Mouse (Mus musculus) layer of hippocampus, postnatal 25 days (tissue): ENCODE data around the gene Ifit2. TPM values are rescaled to one million over a fixed set of nuclear protein-coding genes. Genes with fewer than 3 reads are reported as not detected.
A peak's percentile ranks its signal among the peaks of the same experiment; 100 is the strongest.

Experiments used
- DNase-seq, 2 experiments: peaks; one replicate each; pipeline ENCODE4 v3.0.0; 2022; ENCODE audit warnings: mixed read lengths in 2 of 2, low spot score in 1 of 2; ENCODE audit errors: extremely low spot score in 1 of 2
- total RNA-seq, 2 experiments: library from RNA; stranded (reverse); gene quantifications; 2 replicates each; pipeline ENCODE4 v1.2.3; 2021

Gene Ifit2
- 1 to 10 TPM; 4.5 to 4.6 TPM for total RNA-seq

DNA sequence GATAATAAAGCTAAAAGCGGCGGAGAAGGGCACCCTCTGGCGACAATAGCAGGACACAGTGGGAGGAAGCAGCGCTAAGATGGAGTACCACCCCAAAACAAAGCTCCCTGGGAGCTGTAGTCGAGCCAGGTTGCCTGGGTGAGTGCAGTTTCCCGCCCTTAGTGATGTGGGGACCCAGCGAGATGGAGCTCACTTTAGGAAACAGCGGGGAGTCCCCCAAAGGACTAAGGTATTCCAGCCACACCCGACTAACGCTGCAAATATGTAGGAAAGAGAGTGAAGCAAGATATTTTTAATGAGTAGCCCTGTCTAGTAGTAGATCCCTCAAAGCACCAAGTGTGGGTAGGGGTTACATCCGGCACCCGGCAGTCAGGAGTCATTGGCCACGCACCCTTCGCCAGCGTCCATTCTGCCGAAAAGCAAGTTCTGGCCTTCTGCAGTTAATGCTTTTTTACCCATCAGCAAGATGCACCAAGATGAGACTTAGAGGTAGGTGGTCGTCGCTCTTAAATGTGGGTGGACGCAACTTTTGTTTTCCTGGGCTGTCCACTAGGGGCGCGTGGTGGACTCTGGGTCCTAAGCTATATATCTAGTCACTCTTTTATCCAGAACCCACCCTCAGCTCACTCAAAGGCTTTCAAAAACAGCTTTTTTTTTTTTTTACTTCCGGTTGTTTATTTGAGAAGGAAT, at the start of gene Ifit2:
Gene Ifit2 (plus strand): TSS at position 161 of the 690 bp plus-strand sequence.
- DNase-seq: peak; percentile 32 to 49

GRCm38 (mm10) chr19:34500763-34501162, 49.7 kb upstream of the Ifit2 start:
- peak in 1 of 2 experiments; percentile 27 for DNase-seq

DNA sequence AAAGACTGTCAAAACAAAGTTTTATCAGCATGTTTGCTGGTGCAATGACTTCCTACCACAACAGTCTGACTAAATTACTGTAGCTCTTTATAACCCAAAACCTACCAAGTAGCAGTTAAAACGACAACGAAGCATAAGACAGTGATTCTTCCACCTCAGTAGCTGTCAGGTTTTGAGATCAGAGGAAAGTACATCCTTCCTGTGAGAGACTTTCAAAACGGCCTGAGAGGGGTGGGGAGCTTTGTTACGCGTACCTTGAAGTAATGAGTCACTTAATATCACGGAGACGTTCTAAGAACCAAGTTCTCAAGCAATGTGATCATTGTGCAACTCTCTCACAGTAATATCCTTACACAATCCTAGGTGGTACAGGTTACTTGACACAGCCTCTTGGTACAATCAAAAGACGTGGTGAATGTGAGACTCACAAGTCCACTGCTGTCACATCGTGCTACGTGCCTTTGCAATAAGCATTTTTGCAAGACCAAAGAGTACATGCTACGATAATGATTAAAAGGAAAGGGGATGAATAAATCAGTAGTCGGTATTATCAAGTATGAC, 45.3 kb upstream of the Ifit2 start:
- DNase-seq: no peak

DNA sequence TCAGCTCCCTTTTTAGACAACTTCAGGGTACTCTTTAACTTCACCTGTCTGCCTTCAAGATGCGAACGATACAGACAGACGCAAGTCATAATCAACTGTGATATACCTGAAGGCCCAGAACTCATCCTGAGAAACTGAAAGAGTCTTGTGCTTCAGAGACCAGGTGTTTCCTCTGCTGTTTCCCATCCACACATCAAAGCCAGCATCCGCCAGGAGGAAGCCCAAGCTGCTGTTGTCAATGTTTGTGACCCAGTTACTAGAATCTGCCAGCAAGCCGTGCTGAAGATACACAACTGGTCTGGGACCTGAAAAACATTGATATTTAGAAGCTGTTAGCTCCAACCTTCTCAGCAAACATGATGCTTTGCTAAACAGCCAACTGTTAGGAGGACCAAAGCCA, 39.8 kb upstream of the Ifit2 start:
- DNase-seq: no peak

- DNase-seq: no peak
These were observed 39.0 kb upstream of the Ifit2 start for GRCm38 (mm10) chr19:34511528-34511927.

DNA sequence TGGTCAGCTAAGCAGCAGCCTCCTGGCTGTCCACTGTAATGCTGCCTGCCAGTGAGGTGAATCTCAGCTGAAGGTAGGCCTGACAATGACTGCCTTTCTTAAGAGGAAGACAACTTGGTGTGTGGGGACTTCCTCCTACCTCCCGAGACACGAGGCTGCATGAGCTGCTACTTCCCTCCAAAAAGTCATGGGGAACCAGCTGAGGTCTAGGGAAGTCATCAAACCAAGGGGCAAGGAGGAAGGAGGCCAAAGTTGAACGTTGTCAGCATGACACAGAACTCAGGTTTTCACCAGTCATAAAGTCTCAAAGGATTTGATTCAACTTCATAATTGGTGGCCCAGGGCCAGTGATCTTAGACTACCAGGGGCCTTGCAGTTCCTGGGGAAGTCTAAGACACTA, 34.8 kb upstream of the Ifit2 start:
- DNase-seq: no peak

- DNase-seq: no peak
These were observed 34.1 kb upstream of the Ifit2 start for GRCm38 (mm10) chr19:34516346-34516745.

GRCm38 (mm10) chr19:34517197-34517596, 33.3 kb upstream of the Ifit2 start:
- DNase-seq: no peak

DNA sequence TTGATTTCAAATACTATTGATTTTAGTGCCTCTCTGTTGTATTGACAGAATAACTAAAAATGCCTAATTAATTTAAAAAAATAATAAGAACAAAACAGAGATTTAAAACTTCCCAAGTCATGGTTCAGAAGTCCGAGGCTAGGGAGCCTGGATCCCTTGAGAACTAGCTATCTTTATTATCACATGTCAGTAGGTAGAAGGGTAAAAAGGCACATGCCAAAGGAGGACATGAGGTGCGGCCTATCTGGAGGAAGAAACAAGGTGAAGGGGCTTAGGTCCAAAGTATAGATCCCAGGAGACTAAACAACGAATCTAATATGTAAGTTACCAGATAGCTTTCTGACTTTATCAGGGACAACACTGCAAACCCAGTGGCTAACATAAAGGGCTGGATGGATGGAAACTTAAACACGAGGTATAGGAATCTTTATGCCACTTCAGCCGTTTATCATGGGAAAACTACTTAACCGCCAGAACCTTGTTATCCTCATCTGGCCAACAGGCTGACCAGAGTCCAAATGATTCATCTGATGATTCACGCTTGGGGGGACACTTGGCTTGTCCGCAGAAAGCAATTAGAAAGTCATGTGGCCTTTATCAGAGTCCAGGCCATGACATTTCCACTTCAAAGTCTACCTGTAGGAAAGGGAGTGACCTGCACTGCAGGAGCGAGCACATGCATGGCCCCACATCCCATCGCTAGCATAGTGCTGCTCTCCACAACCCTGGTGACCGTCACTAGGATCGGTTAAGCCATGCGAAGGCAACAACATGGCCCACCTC, 32.5 kb upstream of the Ifit2 start:
- DNase-seq: no peak

GRCm38 (mm10) chr19:34518786-34519185, 31.7 kb upstream of the Ifit2 start:
- DNase-seq: no peak

DNA sequence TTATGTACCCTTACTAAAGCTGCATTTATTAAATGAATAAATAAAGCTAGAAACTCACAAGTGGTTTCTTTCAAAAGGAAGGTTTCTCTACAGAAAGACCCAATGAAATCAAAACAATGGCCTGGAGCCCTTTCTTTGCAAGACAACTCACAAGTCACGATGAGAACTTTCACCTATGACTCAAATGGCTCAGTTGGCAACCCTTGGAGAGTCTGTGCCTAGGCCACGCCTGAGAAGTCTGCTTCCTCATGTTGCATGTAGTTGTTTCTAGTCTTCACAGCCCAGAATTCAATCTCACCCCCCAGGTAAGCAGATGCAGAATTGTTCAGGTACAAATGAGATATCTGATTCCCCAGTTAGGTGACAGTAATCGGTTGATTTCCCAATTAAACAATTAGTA, 30.8 kb upstream of the Ifit2 start:
- DNase-seq: no peak

DNA sequence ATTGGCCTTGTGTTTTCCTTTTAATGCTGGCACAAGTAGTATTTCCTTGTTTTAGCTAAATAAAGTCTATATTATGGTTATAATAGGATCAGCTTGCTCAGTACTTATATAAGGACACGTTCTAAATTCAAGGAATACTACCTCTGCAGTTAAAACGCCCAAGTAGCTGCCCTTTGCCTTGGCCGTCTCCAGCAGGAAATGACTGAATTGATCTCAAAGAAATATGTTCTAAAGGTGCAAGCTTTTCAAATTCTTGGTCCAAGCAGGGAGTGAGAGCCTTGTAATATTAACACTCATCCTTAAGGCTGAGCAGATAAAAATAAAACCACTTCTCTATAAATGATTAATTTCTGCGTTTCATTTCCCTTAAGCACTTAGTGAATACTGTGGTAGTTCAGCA, 30.4 kb upstream of the Ifit2 start:
- no peak for DNase-seq

DNA sequence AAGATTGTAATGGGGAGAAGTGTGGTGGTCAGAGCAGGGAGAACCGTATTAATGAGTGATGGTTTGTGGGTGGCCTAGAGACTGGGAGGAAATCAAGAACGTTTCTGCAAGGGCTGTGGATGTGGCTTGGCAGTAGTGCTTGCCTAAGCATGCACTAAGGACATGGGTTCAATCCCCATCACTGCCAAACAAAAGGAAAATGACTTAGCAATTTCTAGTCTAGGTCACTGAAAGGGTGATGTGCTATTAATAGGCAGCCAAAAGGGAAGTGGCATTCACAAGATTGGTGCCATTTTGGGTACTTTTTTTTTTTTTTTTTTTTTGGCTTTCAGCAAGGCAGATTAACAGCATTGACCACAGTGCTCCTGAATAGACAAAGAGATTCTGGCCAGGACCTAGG, 29.1 kb upstream of the Ifit2 start:
- DNase-seq: no peak

DNA sequence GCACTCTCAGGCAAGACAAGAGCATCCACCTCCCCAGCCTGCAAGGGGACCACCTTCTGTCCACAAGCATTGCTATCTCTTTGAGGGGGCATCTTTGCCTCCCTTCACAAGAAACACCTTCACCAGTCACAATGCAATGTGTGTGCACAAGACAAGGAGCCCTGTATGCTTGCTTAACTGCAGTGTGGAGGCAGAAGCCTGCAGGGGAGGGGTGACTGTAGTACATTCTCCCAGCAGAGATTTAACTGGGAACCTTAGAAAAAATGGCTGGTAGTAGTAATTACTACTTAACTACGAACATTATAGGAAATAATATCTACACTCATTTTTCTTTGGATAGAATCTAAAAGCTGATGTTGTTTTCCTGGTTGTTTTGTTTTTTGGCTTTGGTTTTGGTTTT, 28.5 kb upstream of the Ifit2 start:
- DNase-seq: no peak

GRCm38 (mm10) chr19:34523106-34523725, 27.3 kb upstream of the Ifit2 start:
- DNase-seq: no peak

GRCm38 (mm10) chr19:34524646-34525045, 25.8 kb upstream of the Ifit2 start:
- no peak for DNase-seq

GRCm38 (mm10) chr19:34526321-34526923, 24.1 kb upstream of the Ifit2 start:
- no peak for DNase-seq

DNA sequence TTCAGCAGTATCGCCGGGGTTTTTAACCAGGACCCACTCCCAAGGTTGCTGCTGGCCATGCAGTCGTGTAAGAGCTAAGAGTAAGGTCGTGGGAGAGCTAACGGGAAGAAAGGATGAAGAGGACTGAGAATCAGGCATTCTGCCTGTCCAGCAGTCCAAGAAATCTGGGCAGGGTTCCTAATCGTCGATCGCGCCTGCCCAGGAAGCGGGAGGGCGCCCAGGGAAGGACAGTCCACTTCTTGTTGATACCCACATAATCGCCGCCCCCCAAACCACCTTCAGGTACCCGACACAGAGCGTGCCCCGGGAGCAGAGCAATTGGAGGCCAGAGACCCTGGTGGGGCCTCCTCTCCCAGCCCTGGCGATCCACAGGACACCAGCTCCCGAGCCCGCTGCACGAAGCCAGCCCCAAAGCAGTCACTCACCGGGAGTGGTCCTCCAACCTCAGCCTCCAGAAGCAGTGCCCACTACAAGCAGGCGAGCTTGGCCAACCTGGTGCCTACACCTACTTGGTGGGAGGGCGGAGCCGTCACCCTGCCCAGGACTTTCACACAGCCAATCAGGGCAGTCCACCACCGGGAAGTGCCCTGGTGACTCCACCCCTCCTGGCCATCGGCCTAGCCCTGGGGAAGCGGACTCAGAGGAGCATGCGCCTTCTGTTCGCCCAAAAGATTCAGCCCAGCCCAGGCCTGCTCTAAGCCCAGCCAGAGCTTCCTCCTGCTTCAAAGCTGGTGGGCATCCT, 23.4 kb upstream of the Ifit2 start, which contains the start of gene Lipa:
Gene Lipa (minus strand): TSS at position 534 of the 742 bp plus-strand sequence.
- peak; percentile 79 for DNase-seq

DNA sequence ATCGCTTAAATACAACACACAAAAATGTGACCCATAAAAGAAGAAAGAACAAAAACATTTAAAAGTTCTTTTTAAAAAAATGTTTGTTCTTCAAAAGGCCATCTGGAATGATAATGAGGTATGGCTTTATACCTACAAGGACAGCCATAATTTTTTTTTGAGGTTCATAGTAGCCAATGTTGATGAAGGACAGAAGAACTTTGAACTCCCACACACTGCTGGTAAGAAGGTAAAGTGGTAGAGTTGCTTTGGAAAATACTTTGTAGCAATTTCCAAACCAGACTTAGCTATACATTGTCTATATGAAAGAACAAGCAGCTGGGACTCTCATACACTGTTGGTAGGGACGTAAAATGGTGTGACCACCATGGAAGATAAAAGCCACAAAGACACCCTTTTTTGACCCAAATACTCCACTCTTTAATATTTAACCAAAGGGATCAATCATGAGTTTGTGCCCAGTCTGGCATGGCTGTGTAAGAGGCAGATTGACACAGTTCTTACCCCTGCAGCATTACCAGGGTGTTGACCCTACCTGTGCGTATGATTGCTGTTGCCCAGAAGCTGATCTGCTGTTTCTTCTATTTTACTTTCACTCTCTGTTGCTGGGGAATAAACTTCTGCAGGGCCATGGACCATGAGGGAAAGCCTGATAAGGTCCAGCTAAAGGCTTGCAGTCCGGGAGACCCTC, 18.3 kb upstream of the Ifit2 start:
- DNase-seq: no peak
